Mouse (Mus musculus): Measurements from ENCODE around the gene Plaur.
A peak's percentile ranks its signal among the peaks of the same experiment; 100 is the strongest.
"Not testable (repeated sequence)": the region's sequence is repeated elsewhere in the genome, so short reads cannot be mapped to it uniquely, and the experiment has no call there.

Gene Plaur

GRCm38 (mm10) chr7:24507726-24508114 is 45.4 kb downstream of the Plaur start:
- DNase-seq (ENCODE audit: low spot score in 2 of 2) = no peak

GRCm38 (mm10) chr7:24512355-24512754 is 50.1 kb downstream of the Plaur start, which contains the start of gene AC161166.1:
Gene AC161166.1 (minus strand): TSS chr7:24512455.
- no peak for DNase-seq (ENCODE audit: low spot score in 2 of 2)

GRCm38 (mm10) chr7:24516319-24516718 is 54.0 kb downstream of the Plaur start:
- DNase-seq (ENCODE audit: low spot score in 2 of 2) = peak in 1 of 2 experiments; percentile 62

- DNase-seq (ENCODE audit: low spot score in 2 of 2) = no peak
These were observed 54.8 kb downstream of the Plaur start for GRCm38 (mm10) chr7:24517077-24517476.

GRCm38 (mm10) chr7:24517654-24518053 is 55.4 kb downstream of the Plaur start:
- DNase-seq (ENCODE audit: low spot score in 2 of 2) = peak in 1 of 2 experiments; percentile 77

- DNase-seq (ENCODE audit: low spot score in 2 of 2) = no peak
These were observed 56.8 kb downstream of the Plaur start for GRCm38 (mm10) chr7:24519130-24519529.

GRCm38 (mm10) chr7:24520054-24520453 is 57.8 kb downstream of the Plaur start:
- not testable (repeated sequence) for DNase-seq (ENCODE audit: low spot score in 2 of 2)

- no peak for DNase-seq (ENCODE audit: low spot score in 2 of 2)
These were observed 60.5 kb downstream of the Plaur start for GRCm38 (mm10) chr7:24522805-24523204.

- no peak for DNase-seq (ENCODE audit: low spot score in 2 of 2)
These were observed 61.4 kb downstream of the Plaur start for GRCm38 (mm10) chr7:24523723-24524122.

GRCm38 (mm10) chr7:24524978-24525377 is 62.7 kb downstream of the Plaur start:
- no peak for DNase-seq (ENCODE audit: low spot score in 2 of 2)

Measured in frontal cortex, postnatal 36 days (tissue).